Mouse (Mus musculus) hindbrain, postnatal 0 days (tissue): ENCODE measurements around the gene Zfp217. TPM values are rescaled to one million over a fixed set of nuclear protein-coding genes. Genes with fewer than 3 reads are reported as not detected.

Experiments
- ATAC-seq: fragments of 200-750 bp; cut with Nextera tagmentation; 2 replicates; pipeline ENCODE4 v1.8.0; 2017; ENCODE audit warnings: mild to moderate bottlenecking, moderate TSS enrichment, moderate library complexity
- DNase-seq: peaks from one replicate; pipeline ENCODE4 v3.0.0-alpha.2; 2015; ENCODE audit warnings: low spot score
- H3K27ac ChIP-seq: fragments of 300-500 bp; sonication (generic); 2 replicates; pipeline ENCODE4 v1.5.1; 2014; ENCODE audit warnings: mild to moderate bottlenecking
- H3K27me3 ChIP-seq: fragments of 300-500 bp; sonication (generic); 2 replicates; pipeline ENCODE4 v1.6.1; 2014; ENCODE audit warnings: low read length, mixed read lengths; ENCODE audit not compliant: insufficient read depth
- H3K36me3 ChIP-seq: fragments of 300-500 bp; sonication (generic); 2 replicates; pipeline ENCODE4 v1.6.1; 2014; ENCODE audit warnings: low read length, mixed read lengths; ENCODE audit not compliant: insufficient read depth
- H3K4me1 ChIP-seq: fragments of 300-500 bp; sonication (generic); 2 replicates; pipeline ENCODE4 v1.6.1; 2014; ENCODE audit warnings: antibody characterized with exemption, low read length, mixed read lengths; ENCODE audit not compliant: insufficient read depth
- H3K4me2 ChIP-seq: fragments of 300-500 bp; sonication (generic); 2 replicates; pipeline ENCODE4 v1.6.1; 2014; ENCODE audit warnings: low read depth, mild to moderate bottlenecking, low read length, moderate library complexity, mixed read lengths
- H3K4me3 ChIP-seq: fragments of 300-500 bp; sonication (generic); 2 replicates; pipeline ENCODE4 v1.5.1; 2014; ENCODE audit warnings: low read length
- H3K9ac ChIP-seq: fragments of 300-500 bp; sonication (generic); replicated peaks from 2 replicates; pipeline ENCODE4 v1.6.1; 2014; ENCODE audit warnings: mild to moderate bottlenecking, low read length, moderate library complexity, mixed read lengths
- H3K9me3 ChIP-seq: fragments of 300-500 bp; sonication (generic); 2 replicates; pipeline ENCODE4 v1.6.1; 2016; ENCODE audit warnings: low read length, mixed read lengths
- CTCF ChIP-seq: IDR thresholded peaks from 2 replicates; pipeline ENCODE4 v1.5.1; 2016; ENCODE audit warnings: antibody characterized with exemption, control low read depth, low read depth
- WGBS: fragments of 180-500 bp; shearing (Covaris S2); extraction: QIAGEN DNeasy Blood & Tissue Kit; methylation state at CpG from one replicate; pipeline ENCODE4 v1.1.7; 2014; 5-methylcytosine and 5-hydroxymethylcytosine counted together
- polyA plus RNA-seq: library from polyadenylated mRNA; unstranded; fragments of >200 nt; fragmentation: Nextera tagmentation; extraction: Ambion mirVana; gene quantifications from 2 replicates; pipeline ENCODE4 v1.2.1, GENCODE M21; 2015
- total RNA-seq: library from RNA; depleted of rRNA; stranded (reverse); fragments of >200 nt; gene quantifications from 2 replicates; pipeline ENCODE4 v1.2.3, GENCODE M21; 2014

Gene Zfp217
- total and polyA plus RNA-seq, 2 experiments from 2014 or later, result 0.61 to 8.5 TPM

GRCm38 (mm10) chr2:170177323-170177722, 29.4 kb upstream of the Zfp217 start:
- no peak overlapping the region for H3K4me2 ChIP-seq
- ATAC-seq (no peak), DNase-seq (no peak)
- no peak overlapping the region for H3K27ac ChIP-seq
- WGBS, result 36% methylated on average over 8 of the region's 8 CpGs
- H3K36me3 ChIP-seq, result no peaks in the 10 kb centered on the region
- no peaks in the 10 kb centered on the region for H3K9me3 ChIP-seq
- no peak overlapping the region for H3K9ac ChIP-seq
- H3K4me1 ChIP-seq, result peaks cover 5% of the 10 kb centered on the region; the same call in 1 of the 2 replicates
- H3K27me3 ChIP-seq, result no peaks in the 10 kb centered on the region
- no peak overlapping the region for H3K4me3 ChIP-seq
- TF ChIP-seq CTCF, result no peak

- H3K4me3 ChIP-seq, result no peak overlapping the region
- H3K4me1 ChIP-seq, result peaks cover 5% of the 10 kb centered on the region; the same call in 1 of the 2 replicates
- H3K9ac ChIP-seq, result no peak overlapping the region
- no peak for TF ChIP-seq CTCF
- no peaks in the 10 kb centered on the region for H3K27me3 ChIP-seq
- no peak overlapping the region for H3K4me2 ChIP-seq
- DNase-seq (peak; percentile 9), ATAC-seq (no peak)
- H3K36me3 ChIP-seq, result no peaks in the 10 kb centered on the region
- H3K9me3 ChIP-seq, result no peaks in the 10 kb centered on the region
- 30% methylated on average over 5 of the region's 8 CpGs for WGBS
- no peak overlapping the region for H3K27ac ChIP-seq
Measured at GRCm38 (mm10) chr2:170176284-170176926, 28.5 kb upstream of the Zfp217 start.

GRCm38 (mm10) chr2:170175661-170176150, 27.8 kb upstream of the Zfp217 start:
- 74% methylated on average over 7 of the region's 7 CpGs for WGBS
- ATAC-seq (no peak), DNase-seq (no peak)
- H3K27me3 ChIP-seq, result no peaks in the 10 kb centered on the region
- no peak overlapping the region for H3K4me2 ChIP-seq
- H3K4me3 ChIP-seq, result no peak overlapping the region
- no peaks in the 10 kb centered on the region for H3K36me3 ChIP-seq
- H3K9ac ChIP-seq, result no peak overlapping the region
- no peaks in the 10 kb centered on the region for H3K9me3 ChIP-seq
- no peak for TF ChIP-seq CTCF
- peaks cover 5% of the 10 kb centered on the region; the same call in 1 of the 2 replicates for H3K4me1 ChIP-seq
- no peak overlapping the region for H3K27ac ChIP-seq

- whole genome bisulfite sequencing, result 73% methylated on average over 3 of the region's 3 CpGs
- H3K4me2 ChIP-seq, result no peak overlapping the region
- no peak overlapping the region for H3K4me3 ChIP-seq
- H3K27me3 ChIP-seq, result no peaks in the 10 kb centered on the region
- H3K27ac ChIP-seq, result no peak overlapping the region
- TF ChIP-seq CTCF, result no peak
- H3K4me1 ChIP-seq, result peaks cover 5% of the 10 kb centered on the region; the same call in 1 of the 2 replicates
- no peak overlapping the region for H3K9ac ChIP-seq
- no peaks in the 10 kb centered on the region for H3K36me3 ChIP-seq
- H3K9me3 ChIP-seq, result no peaks in the 10 kb centered on the region
- no peak for ATAC-seq
- no peak for DNase-seq
Measured at GRCm38 (mm10) chr2:170175190-170175589, 27.3 kb upstream of the Zfp217 start.

GRCm38 (mm10) chr2:170169062-170169461, 21.2 kb upstream of the Zfp217 start:
- no peak for ATAC-seq
- Histone ChIP-seq H3K27ac (no peak overlapping the region), H3K4me3 (no peak overlapping the region), H3K9me3 (peaks cover 3% of the 10 kb centered on the region; the same call in 1 of the 2 replicates), H3K4me2 (no peak overlapping the region), H3K27me3 (no peaks in the 10 kb centered on the region), H3K4me1 (no peaks in the 10 kb centered on the region), H3K9ac (no peak overlapping the region), H3K36me3 (no peaks in the 10 kb centered on the region)
- TF ChIP-seq CTCF, result no peak
- DNase-seq, result no peak

GRCm38 (mm10) chr2:170165649-170166048, 17.7 kb upstream of the Zfp217 start:
- Histone ChIP-seq H3K27me3 (no peaks in the 10 kb centered on the region), H3K27ac (no peak overlapping the region), H3K4me2 (no peak overlapping the region), H3K9me3 (peaks cover 3% of the 10 kb centered on the region; the same call in 1 of the 2 replicates), H3K4me1 (no peaks in the 10 kb centered on the region), H3K4me3 (no peak overlapping the region), H3K9ac (no peak overlapping the region), H3K36me3 (no peaks in the 10 kb centered on the region)
- DNase-seq, result no peak
- 68% methylated on average over 10 of the region's 10 CpGs for WGBS
- no peak for ATAC-seq
- no peak for TF ChIP-seq CTCF
